Mouse (Mus musculus) layer of hippocampus, adult 9-10 months (tissue): Measurements from ENCODE around the gene Gm3015.
"Not testable (repeated sequence)": the region's sequence is repeated elsewhere in the genome, so short reads cannot be mapped to it uniquely, and the experiment has no call there.

Experiments
- DNase-seq: peaks from one replicate; pipeline ENCODE4 v3.0.0; 2022; ENCODE audit warnings: low spot score

Gm3015 gene

GRCm38 (mm10) chr14:42768721-42769120 is at the start of gene Gm3015:
Gm3015 (minus strand) TSS chr14:42768821.
- not testable (repeated sequence) for DNase-seq

- DNase-seq = not testable (repeated sequence)
These were observed 29.3 kb upstream of the Gm3015 start, which contains the start of gene Gm10377 for GRCm38 (mm10) chr14:42797887-42798286. Gm10377 (minus strand) TSS chr14:42797987.
